Mouse (Mus musculus): ENCODE data around the gene Gm20532. TPM values are rescaled to one million over a fixed set of nuclear protein-coding genes. Genes with fewer than 3 reads are reported as not detected.

Gm20532 gene
- polyA plus RNA-seq, 1 experiment from 2014 or later: not detected

DNA sequence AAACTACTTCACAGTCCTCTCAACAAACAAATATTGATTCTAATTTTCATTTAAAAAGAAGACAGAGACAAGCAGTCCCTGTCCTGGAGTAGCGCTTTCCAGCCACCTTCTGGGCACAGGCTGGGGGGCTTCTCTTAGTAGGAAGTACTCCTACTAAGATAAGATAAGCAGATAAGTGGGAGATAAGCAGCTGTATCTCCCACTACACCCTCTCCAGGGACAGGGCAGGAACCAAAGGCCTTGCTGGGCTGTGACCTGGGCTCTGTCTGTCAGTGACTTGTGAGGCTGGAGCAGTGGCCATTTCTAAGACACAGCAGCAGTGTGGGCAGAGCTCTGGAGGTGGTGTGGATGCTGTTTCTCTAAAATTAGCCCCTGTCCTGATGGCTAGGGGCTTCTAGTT, 11.1 kb upstream of the Gm20532 start:
- Histone ChIP-seq H3K4me1 (peaks cover 29% of the 10 kb centered on the region), H3K27ac (no peak overlapping the region), H3K27me3 (no peaks in the 10 kb centered on the region), H3K9ac (no peak overlapping the region), H3K36me3 (no peaks in the 10 kb centered on the region), H3K4me3 (no peak overlapping the region), H3K4me2 (replicated peaks) (no peak overlapping the region), H3K9me3 (replicated peaks) (no peaks in the 10 kb centered on the region)
- no peak for ATAC-seq (ENCODE audit: low FRiP score)
- WGBS: 64% methylated on average over 1 of the region's 1 CpGs

DNA sequence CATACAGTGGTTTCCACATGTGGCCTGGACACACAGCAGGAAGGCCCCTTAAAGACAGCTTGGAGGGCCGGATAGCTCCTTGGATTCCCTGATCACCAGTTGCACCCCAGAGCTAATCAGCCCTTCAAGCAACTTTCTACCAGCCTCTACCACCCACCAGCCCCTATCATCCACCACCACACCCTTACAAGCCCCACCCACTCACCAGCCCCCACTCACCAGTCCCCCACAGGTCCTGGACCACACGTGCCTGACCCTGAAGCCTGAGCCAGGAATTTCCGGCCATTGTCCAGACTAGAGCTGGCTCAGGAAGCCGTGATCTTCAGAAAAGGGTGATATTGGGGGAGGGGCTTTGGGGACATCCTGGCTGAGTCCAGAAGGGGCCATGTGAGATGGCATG, 10.6 kb upstream of the Gm20532 start:
- no peak overlapping the region for H3K4me3 ChIP-seq
- peak overlapping the region; percentile 33; the same call in 1 of the 2 replicates for H3K9ac ChIP-seq
- no peaks in the 10 kb centered on the region for H3K36me3 ChIP-seq
- H3K27ac ChIP-seq: no peak overlapping the region
- WGBS: 43% methylated on average over 4 of the region's 4 CpGs
- H3K9me3 ChIP-seq (replicated peaks): no peaks in the 10 kb centered on the region
- peaks cover 29% of the 10 kb centered on the region for H3K4me1 ChIP-seq
- H3K27me3 ChIP-seq: no peaks in the 10 kb centered on the region
- no peak overlapping the region for H3K4me2 ChIP-seq (replicated peaks)
- ATAC-seq (ENCODE audit: low FRiP score): no peak

DNA sequence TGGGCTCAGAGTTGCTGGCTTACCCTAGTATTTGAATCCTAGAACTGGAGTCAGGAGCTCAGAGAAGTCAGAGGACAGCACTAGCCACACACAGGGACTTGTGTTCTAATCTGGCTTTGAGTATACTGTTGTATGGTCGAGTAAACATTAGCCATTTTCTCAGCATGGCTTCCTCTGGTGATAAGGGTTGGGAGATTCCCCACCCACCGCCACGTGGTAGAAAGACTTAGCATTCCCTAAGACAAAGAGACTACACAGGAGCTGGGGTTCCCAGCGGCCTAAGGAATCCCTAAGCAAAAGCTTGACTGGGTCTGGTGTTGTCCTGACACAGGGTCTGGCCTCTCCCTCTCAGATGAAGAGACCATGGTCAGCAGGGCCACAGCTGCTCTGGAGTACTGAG, 10.0 kb upstream of the Gm20532 start:
- whole genome bisulfite sequencing: 47% methylated on average over 4 of the region's 4 CpGs
- H3K27me3 ChIP-seq: no peaks in the 10 kb centered on the region
- no peaks in the 10 kb centered on the region for H3K9me3 ChIP-seq (replicated peaks)
- no peak overlapping the region for H3K4me3 ChIP-seq
- ATAC-seq (ENCODE audit: low FRiP score): no peak
- no peaks in the 10 kb centered on the region for H3K36me3 ChIP-seq
- H3K27ac ChIP-seq: no peak overlapping the region
- H3K4me1 ChIP-seq: peaks cover 29% of the 10 kb centered on the region
- H3K9ac ChIP-seq: no peak overlapping the region
- no peak overlapping the region for H3K4me2 ChIP-seq (replicated peaks)

DNA sequence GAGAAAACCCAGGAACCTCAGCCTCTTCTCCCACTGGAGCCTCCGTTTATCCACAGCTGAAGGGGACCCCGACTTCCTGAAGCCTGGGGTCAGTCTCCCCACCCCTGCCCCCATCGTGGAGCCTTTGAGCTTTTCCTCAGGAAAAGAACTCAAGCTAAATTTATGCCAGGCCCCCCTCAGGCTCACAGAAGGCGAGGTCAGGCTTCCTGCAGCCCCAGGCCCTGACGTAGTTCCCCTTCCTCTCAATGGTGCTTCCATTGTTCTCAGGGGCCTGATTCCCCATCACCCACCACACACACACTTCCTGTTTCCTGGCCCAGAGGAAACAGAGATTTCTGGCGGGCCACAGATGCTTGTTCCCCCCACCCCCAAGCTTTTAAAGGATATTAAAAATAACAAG, 8.1 kb upstream of the Gm20532 start:
- H3K4me2 ChIP-seq (replicated peaks): no peak overlapping the region
- H3K27ac ChIP-seq: 0 out of 2 replicates have a peak overlapping the region, but pooled peaks have one; percentile 36
- H3K4me1 ChIP-seq: peaks cover 26% of the 10 kb centered on the region
- 44% methylated on average over 6 of the region's 6 CpGs for WGBS
- no peaks in the 10 kb centered on the region for H3K36me3 ChIP-seq
- no peak for ATAC-seq (ENCODE audit: low FRiP score)
- no peak overlapping the region for H3K4me3 ChIP-seq
- no peaks in the 10 kb centered on the region for H3K9me3 ChIP-seq (replicated peaks)
- no peak overlapping the region for H3K9ac ChIP-seq
- no peaks in the 10 kb centered on the region for H3K27me3 ChIP-seq

DNA sequence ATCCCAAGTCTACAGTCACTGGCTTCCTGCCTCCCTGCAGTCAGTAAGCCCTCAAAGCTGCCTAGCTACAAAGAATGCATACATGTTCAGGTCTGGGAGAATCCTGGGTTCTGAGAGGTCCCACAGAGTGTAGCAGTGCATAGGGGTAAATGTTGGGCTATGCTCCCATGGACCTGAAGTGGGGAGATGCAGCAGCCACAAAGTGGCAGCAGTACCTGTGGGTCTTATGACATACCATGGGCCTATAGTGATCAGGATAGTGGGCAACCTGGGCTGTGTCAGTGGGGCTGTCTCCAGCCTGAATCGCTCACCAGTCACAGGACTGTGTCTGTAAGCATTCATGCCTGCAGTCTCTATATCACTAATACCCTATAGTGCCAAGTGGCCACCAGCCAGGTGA, 6.7 kb upstream of the Gm20532 start, which contains the start of gene Egfl7:
Egfl7 (plus strand) TSS at position 301 of the 400 bp plus-strand sequence.
- H3K36me3 ChIP-seq: no peaks in the 10 kb centered on the region
- 94% methylated on average over 1 of the region's 1 CpGs for WGBS

DNA sequence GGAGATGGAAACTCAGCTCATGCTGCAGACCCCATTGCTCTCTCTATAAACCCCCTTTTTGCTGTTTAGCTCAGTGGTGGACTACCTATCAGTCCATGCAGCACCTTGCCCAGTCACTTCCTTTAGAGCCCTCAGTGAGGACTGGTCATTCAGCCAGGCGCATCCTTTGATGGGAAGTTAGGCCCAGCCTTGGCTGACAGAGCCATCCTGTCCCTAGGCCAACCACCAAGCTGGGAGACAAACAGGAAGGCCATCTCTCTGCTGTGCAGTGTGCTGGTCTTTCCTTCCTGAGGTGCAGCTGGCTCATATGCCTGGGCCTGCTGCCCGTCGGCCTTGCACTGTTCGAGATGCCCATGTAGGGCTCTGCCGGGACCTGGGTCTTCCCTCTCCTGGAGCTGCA, 5.7 kb upstream of the Gm20532 start:
- H3K9me3 ChIP-seq (replicated peaks): no peaks in the 10 kb centered on the region
- no peak overlapping the region for H3K27ac ChIP-seq
- peaks cover 10% of the 10 kb centered on the region for H3K4me1 ChIP-seq
- 89% methylated on average over 5 of the region's 5 CpGs for WGBS
- ATAC-seq (ENCODE audit: low FRiP score): no peak
- H3K9ac ChIP-seq: no peak overlapping the region
- H3K36me3 ChIP-seq: no peaks in the 10 kb centered on the region
- no peak overlapping the region for H3K4me3 ChIP-seq
- H3K4me2 ChIP-seq (replicated peaks): no peak overlapping the region
- H3K27me3 ChIP-seq: no peaks in the 10 kb centered on the region

More for the DNA sequence above, 6.7 kb upstream of the Gm20532 start, which contains the start of gene Egfl7:
- Histone ChIP-seq H3K4me3 (no peak within 1 kb of the TSS), H3K4me2 (replicated peaks) (no peak within 1 kb of the TSS), H3K27ac (no peak within 1 kb of the TSS), H3K9me3 (replicated peaks) (no peaks in the 10 kb centered on the region), H3K27me3 (no peaks in the 10 kb centered on the region), H3K4me1 (peaks cover 13% of the 10 kb centered on the region), H3K9ac (no peak within 1 kb of the TSS)
- ATAC-seq (ENCODE audit: low FRiP score): no peak

DNA sequence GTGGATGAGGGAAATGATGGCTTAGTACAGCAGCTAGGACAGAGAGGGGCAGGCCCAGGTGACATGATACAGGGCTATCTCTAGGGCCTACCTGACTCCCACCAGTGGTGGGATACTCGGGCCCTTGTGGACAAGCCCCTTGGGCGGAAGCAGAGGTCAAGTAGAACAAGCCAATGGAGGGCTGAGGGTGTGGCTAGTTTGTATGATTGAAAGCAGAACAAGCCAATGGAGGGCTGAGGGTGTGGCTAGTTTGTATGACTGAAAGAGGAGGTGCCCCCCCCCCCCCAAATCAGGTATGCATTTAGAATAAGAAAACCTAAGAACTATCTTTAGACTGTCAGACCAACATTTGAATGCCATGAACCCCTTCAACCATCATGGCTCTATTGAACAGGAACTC, 4.2 kb upstream of the Gm20532 start:
- no peaks in the 10 kb centered on the region for H3K36me3 ChIP-seq
- H3K27ac ChIP-seq: no peak overlapping the region
- no peaks in the 10 kb centered on the region for H3K27me3 ChIP-seq
- WGBS: 71% methylated on average over 2 of the region's 2 CpGs
- no peak for ATAC-seq (ENCODE audit: low FRiP score)
- H3K4me2 ChIP-seq (replicated peaks): no peak overlapping the region
- H3K9ac ChIP-seq: no peak overlapping the region
- no peak overlapping the region for H3K4me3 ChIP-seq
- H3K9me3 ChIP-seq (replicated peaks): no peaks in the 10 kb centered on the region
- H3K4me1 ChIP-seq: peaks cover 19% of the 10 kb centered on the region

DNA sequence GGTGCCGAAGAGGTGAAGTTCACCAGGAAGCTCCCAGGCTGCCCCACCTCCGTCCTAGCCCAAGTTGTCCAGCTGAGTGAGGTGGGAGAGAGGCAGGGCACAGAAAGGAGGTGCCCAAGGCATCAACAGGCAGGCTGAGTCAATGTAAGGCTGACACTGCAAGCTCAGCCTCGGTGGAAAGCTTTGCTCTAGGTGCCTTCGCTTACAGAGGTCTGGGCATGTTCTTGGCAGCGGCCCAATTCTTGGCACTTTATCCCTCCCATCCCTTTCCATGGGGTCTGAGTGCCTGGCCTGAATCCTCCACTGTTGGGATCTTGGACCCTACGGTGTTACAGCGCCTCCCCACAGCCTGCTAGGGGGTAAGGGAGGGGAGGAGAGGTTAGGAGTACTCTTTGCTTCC, 3.7 kb upstream of the Gm20532 start:
- H3K9ac ChIP-seq: no peak overlapping the region
- WGBS: 77% methylated on average over 7 of the region's 7 CpGs
- no peak overlapping the region for H3K4me3 ChIP-seq
- H3K27ac ChIP-seq: no peak overlapping the region
- ATAC-seq (ENCODE audit: low FRiP score): no peak
- no peaks in the 10 kb centered on the region for H3K36me3 ChIP-seq
- no peak overlapping the region for H3K4me2 ChIP-seq (replicated peaks)
- H3K4me1 ChIP-seq: peaks cover 20% of the 10 kb centered on the region
- H3K27me3 ChIP-seq: no peaks in the 10 kb centered on the region
- H3K9me3 ChIP-seq (replicated peaks): no peaks in the 10 kb centered on the region

DNA sequence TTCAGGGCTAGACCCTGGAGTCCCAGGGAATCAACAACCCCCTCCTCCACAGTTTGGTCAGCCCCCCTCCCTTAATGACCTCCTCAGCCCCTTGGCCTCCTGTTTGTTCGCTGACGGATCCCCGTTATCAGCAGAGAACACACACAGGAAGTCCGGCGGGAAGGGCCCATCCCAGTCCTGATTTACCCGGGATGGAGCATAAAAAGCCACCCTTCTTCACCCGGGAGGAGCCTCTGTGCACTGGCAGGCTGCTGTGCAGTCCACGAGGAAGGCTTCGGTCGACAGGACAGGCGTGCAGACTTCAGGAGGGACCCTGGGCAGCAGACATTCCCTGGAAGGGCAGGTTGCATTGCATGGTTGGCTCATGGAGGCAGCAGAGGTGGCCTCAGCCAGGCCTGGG, 2.8 kb upstream of the Gm20532 start:
- Histone ChIP-seq H3K9ac (no peak overlapping the region), H3K4me3 (no peak overlapping the region), H3K9me3 (replicated peaks) (no peaks in the 10 kb centered on the region), H3K27me3 (no peaks in the 10 kb centered on the region), H3K4me2 (replicated peaks) (no peak overlapping the region), H3K4me1 (peaks cover 15% of the 10 kb centered on the region), H3K36me3 (no peaks in the 10 kb centered on the region), H3K27ac (no peak overlapping the region; the same call in 1 of the 2 replicates)
- ATAC-seq (ENCODE audit: low FRiP score): no peak
- WGBS: 70% methylated on average over 11 of the region's 11 CpGs

DNA sequence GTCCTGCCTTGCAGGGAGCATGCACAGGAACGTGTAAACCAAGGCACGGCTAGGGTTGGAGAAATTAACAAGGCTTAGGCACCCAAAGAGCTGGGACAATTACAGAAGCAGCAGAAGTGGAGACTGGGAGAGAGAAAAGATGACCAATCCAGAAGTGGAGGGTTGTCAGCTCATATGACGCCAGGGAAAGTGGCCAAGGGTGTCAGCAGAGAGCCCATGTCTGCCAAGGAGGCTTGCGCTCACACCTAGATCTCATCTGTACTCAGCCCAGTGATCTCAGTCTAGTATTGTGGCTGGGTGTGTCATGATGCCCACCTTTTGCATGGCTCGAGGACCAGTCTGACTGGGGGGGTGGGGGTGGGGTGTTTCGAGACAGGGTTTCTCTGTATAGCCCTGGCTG, 726 bp upstream of the Gm20532 start:
- H3K27ac ChIP-seq: peak overlapping the region; percentile 57; the same call in 1 of the 2 replicates
- peaks cover 16% of the 10 kb centered on the region for H3K4me1 ChIP-seq
- H3K4me3 ChIP-seq: no peak overlapping the region; the same call in 1 of the 2 replicates
- ATAC-seq (ENCODE audit: low FRiP score): no peak
- H3K9ac ChIP-seq: no peak overlapping the region
- 79% methylated on average over 6 of the region's 6 CpGs for WGBS
- H3K36me3 ChIP-seq: no peaks in the 10 kb centered on the region
- H3K27me3 ChIP-seq: no peaks in the 10 kb centered on the region
- no peak overlapping the region for H3K4me2 ChIP-seq (replicated peaks)
- H3K9me3 ChIP-seq (replicated peaks): no peaks in the 10 kb centered on the region

DNA sequence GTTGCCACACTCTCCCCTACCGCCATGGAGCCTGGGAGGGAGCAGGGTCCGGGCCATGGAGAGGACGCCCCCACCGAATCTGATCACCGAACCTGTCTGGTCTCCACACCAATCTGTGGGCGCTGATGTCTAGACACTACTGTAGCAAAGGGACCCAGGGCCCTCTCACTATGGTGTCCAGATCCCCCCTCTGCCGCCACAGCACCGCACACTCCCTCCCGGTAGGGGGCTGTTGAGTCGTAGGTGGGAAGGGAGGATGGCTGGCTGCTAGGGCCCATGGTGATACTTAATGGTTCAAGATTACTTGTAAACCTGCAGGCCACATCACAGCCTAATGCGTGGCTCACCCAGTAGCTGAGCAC, 586 bp downstream of the Gm20532 start:
- WGBS: 8% methylated on average over 11 of the region's 11 CpGs
- Histone ChIP-seq H3K4me2 (replicated peaks) (peak overlapping the region; percentile 63), H3K4me1 (peaks cover 16% of the 10 kb centered on the region), H3K9ac (peak overlapping the region; percentile 67), H3K36me3 (no peaks in the 10 kb centered on the region), H3K27me3 (no peaks in the 10 kb centered on the region), H3K4me3 (peak overlapping the region; percentile 54), H3K9me3 (replicated peaks) (no peaks in the 10 kb centered on the region), H3K27ac (0 out of 2 replicates have a peak overlapping the region, but pooled peaks have one; percentile 12)
- peak; percentile 33; the same call in 1 of the 2 replicates for ATAC-seq (ENCODE audit: low FRiP score)

DNA sequence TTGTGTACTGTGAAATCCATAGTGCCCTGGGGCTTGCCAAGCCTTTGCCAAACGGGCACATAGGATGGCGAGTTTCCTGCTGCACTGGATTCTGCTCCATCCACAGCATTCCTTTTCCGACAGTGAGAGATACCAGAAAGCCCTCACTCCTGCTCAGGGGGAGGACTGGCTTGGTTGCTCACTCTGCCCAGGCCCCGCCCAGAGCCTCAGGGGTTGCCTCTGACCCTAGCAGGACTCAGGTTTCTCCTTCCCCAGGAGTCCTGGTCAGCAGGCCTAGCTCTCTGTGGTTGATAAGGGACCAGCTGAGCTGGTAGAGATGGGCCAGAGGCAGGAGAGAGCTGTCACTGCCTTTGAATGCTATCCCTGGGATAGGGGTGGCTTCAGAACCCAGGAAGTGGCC, 2.1 kb downstream of the Gm20532 start:
- no peak overlapping the region for H3K9ac ChIP-seq
- WGBS: 37% methylated on average over 4 of the region's 4 CpGs
- H3K36me3 ChIP-seq: no peaks in the 10 kb centered on the region
- H3K27ac ChIP-seq: no peak overlapping the region
- H3K4me1 ChIP-seq: peaks cover 16% of the 10 kb centered on the region
- H3K27me3 ChIP-seq: no peaks in the 10 kb centered on the region
- no peaks in the 10 kb centered on the region for H3K9me3 ChIP-seq (replicated peaks)
- no peak overlapping the region for H3K4me2 ChIP-seq (replicated peaks)
- no peak overlapping the region for H3K4me3 ChIP-seq
- no peak for ATAC-seq (ENCODE audit: low FRiP score)

DNA sequence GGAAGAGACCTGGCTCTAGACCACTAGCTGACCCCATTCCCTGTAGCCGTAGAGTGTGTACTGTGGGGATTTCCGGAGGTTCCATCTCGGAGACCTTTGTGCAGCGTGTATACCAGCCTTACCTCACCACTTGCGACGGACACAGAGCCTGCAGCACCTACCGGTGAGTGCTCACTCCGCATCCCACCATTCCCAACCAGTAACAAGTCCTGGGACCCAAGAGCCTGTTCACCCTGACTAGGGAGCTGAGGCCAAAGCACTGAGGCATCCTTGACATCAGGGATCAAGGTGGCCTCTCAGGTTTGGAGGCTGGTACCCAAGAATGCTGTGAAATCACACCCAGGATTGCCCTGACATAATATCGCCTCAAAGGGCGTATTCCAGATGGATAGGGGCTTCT, 2.8 kb downstream of the Gm20532 start:
- H3K4me2 ChIP-seq (replicated peaks): no peak overlapping the region
- no peaks in the 10 kb centered on the region for H3K36me3 ChIP-seq
- no peaks in the 10 kb centered on the region for H3K27me3 ChIP-seq
- H3K9ac ChIP-seq: no peak overlapping the region
- H3K9me3 ChIP-seq (replicated peaks): no peaks in the 10 kb centered on the region
- WGBS: 93% methylated on average over 10 of the region's 10 CpGs
- H3K4me1 ChIP-seq: peaks cover 16% of the 10 kb centered on the region
- no peak for ATAC-seq (ENCODE audit: low FRiP score)
- H3K4me3 ChIP-seq: no peak overlapping the region
- no peak overlapping the region for H3K27ac ChIP-seq

All from hindbrain, embryonic 12.5 days (tissue).